Mouse (Mus musculus): ENCODE data around the gene Olfr801.

The Olfr801 gene

GRCm38 (mm10) chr10:129673765-129674164, at the start of gene Olfr801:
TSS of gene Olfr801 (minus strand) at chr10:129673865.
- DNase-seq (ENCODE audit: low spot score in 2 of 2) = no peak

DNA sequence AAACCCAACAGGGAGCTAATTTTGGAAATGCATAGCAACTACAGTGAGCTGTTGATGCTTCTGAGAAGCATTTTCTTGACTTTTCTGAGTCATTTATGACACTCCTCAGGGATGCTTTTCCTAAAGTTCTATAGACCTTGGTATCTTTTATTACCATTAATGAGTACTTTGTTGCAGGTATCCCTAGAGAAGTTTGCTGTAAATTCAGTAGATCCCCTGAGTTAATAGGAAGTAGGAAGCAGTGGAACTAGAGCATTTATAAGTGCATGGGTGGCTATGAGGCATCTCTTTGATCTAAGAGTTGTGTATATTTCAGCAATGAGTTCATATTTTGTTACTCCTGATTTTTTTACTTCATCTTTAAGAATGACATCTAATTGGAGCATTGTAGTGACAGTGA, 29.2 kb upstream of the Olfr801 start, which contains the start of gene Olfr804:
Olfr804 (plus strand) TSS at position 301 of the 400 bp plus-strand sequence.
- no peak for DNase-seq (ENCODE audit: low spot score in 2 of 2)

GRCm38 (mm10) chr10:129694186-129694585, 20.5 kb upstream of the Olfr801 start, which contains the start of gene Olfr803:
TSS of gene Olfr803 (minus strand) at chr10:129694286.
- DNase-seq (ENCODE audit: low spot score in 2 of 2) = no peak

DNA sequence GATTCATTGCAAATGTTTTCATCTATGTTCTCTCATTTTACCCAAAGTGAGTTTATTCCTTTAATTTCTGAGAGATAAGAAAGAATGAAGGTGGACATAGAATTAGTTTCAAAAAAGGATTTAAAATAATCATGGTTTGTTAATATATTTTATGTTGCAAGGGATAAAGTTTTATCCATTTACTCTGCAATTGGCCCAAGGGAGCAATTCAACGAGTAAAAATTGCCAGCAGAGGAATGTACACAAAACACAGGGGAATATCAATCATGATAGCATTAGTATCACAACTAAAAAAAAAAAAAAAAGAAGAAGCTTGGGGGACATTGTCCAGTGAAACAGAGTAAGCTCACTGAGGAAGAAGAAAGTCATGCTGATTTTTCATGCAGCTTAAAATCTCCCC, 14.4 kb upstream of the Olfr801 start, which contains the start of gene Olfr802:
Olfr802 (minus strand) TSS at position 101 of the 400 bp plus-strand sequence.
- no peak for DNase-seq (ENCODE audit: low spot score in 2 of 2)

GRCm38 (mm10) chr10:129657394-129657793, 16.3 kb downstream of the Olfr801 start, which contains the start of gene Olfr800:
TSS of gene Olfr800 (plus strand) at chr10:129657694.
- no peak for DNase-seq (ENCODE audit: low spot score in 2 of 2)

DNA sequence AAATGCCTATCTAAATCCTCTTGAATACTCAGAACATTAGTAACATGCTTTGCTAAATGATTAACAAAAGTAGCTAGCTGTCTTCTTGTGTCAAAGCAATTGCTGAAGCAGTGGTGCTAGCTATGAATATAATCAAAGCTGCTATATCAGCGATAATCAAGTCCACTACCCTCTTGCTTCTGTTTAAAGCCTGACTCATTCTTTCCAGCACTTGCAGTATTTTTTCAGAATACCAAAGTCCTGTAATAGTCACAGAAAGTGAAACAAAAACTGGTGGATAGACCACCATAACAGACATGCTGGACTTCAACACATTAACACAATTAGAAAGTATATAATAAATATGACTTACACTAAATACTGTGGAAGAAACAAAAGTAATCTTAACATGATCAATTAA, 21.9 kb downstream of the Olfr801 start:
- no peak for DNase-seq (ENCODE audit: low spot score in 2 of 2)

DNA sequence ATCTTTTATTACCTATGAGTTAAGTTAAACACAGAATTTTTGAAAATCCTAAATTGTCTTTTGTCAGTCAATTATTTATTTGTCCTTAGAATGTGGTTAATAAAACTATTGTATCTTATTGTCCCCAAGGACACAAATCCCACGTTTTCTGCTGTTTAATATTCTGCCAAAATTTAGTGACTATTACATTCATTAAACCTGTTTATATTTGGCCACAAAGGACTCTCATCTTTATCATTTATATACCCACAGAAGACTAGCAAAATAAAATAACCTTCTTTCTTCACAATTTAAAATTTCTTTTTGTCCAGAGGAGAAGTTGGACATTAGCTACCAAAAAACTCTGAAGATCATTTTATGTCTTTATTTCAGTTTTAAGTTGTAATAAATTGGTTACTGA, 36.5 kb downstream of the Olfr801 start, which contains the start of gene Olfr799:
Olfr799 (plus strand) TSS at position 301 of the 400 bp plus-strand sequence.
- no peak for DNase-seq (ENCODE audit: low spot score in 2 of 2)

GRCm38 (mm10) chr10:129627834-129628233, 45.8 kb downstream of the Olfr801 start, which contains the start of gene Olfr798:
TSS of gene Olfr798 (minus strand) at chr10:129627934.
- no peak for DNase-seq (ENCODE audit: low spot score in 2 of 2)

GRCm38 (mm10) chr10:129623251-129623650, 50.4 kb downstream of the Olfr801 start:
- no peak for DNase-seq (ENCODE audit: low spot score in 2 of 2)

DNA sequence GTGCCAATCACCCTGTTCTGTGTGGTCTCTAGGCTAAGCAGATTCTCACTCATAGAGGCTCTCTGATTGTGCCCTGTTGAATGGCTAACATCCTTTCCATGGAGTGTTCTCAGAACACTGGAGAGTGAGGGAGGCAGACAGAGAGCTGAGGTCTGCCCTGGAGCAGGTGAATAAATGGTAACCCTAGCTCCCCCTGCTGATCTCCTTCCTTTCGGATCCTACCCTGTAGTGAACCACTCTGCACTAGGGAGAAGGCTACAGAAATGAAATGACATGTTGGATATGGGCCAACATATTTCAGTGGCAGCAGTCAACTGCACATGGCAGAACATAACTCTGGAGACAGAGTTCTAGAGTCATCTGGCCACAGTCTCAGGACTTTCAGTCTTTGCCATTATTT, 51.9 kb downstream of the Olfr801 start:
- no peak for DNase-seq (ENCODE audit: low spot score in 2 of 2)

Measured in left cerebral cortex, adult 9 months (tissue).